Mouse (Mus musculus): Measurements from ENCODE around the gene Rab31.

DNA sequence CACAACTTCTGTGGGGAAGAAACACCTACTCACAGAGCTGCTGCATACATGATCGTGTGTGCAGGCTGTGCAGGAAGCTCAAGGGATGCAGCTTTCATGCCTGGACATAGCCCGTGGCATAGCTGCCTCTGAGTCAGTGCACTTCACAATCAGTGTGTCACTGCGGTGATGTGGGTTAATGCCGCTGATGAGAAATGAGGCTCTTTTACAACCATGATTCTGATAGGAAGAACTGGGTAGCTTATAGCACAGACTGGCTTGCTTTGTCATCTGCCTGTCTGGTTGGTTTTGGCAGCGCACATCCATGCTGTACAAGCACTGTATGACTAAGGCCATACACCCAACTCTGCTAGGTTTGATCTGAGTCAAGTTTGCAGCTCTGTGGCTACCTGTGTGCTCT is 52.7 kb downstream of the Rab31 start:
- no peak for TF ChIP-seq ZC3H11A (IDR thresholded peaks at IDR 0.05; ENCODE audit: borderline replicate concordance, low read depth, low read length)
- TF ChIP-seq ZNF384 (IDR thresholded peaks at IDR 0.05; ENCODE audit: low read depth, low read length) = no peak
- no peak for TF ChIP-seq CHD2 (IDR thresholded peaks at IDR 0.05; ENCODE audit: low read depth, low read length)
- TF ChIP-seq HCFC1 (IDR thresholded peaks at IDR 0.05; ENCODE audit: borderline replicate concordance, insufficient read depth, low read length) = no peak

Data from ES-E14 (cell line).